Mouse (Mus musculus) kidney, postnatal 4 days (tissue): Measurements from ENCODE around the gene Uroc1.

ENCODE experiments used
- DNase-seq, 2 experiments: peaks; one replicate each; pipeline ENCODE4 v3.0.0; 2021; ENCODE audit warnings: mixed read lengths in 2 of 2

Uroc1 gene

GRCm38 (mm10) chr6:90358142-90358541, 25.1 kb downstream of the Uroc1 start:
- DNase-seq: peak; percentile 24 to 45

GRCm38 (mm10) chr6:90359445-90359844, 26.4 kb downstream of the Uroc1 start:
- DNase-seq: peak; percentile 13 to 42

- DNase-seq: peak; percentile 71 to 78
Observed at GRCm38 (mm10) chr6:90360024-90360781, 27.1 kb downstream of the Uroc1 start.

DNA sequence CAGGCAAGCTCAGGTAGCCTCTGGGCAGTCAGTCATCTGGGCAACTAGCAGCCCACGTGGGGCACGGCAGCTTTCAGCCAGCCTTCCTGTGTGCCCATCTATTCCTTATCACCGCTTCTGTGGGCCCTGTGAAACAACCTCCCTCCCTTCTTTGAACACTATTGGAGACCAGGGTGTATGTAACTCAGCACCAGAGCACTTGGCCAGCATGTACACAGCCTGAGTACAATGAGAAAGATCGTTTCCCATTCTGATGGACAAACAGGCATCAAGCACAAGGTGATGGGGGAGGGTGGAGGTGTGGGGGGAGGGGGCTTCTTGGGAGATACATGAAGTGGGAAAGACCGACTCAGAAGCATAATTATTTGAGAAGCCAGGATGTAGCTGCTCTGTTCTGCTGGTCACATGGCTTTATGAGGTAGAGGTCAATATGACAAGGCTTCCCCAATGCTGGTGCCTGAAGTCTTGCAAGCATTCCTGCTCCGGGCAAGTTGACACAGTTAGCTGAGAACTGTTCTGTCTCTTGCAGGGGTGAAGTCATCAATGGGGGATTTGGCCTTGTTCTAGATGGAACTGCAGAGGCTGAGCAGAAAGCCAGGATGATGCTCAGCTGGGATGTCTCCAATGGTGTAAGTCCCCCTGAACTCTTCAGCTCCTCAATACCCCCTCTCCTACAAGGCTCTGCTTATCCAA, 28.0 kb downstream of the Uroc1 start:
- DNase-seq: no peak

DNA sequence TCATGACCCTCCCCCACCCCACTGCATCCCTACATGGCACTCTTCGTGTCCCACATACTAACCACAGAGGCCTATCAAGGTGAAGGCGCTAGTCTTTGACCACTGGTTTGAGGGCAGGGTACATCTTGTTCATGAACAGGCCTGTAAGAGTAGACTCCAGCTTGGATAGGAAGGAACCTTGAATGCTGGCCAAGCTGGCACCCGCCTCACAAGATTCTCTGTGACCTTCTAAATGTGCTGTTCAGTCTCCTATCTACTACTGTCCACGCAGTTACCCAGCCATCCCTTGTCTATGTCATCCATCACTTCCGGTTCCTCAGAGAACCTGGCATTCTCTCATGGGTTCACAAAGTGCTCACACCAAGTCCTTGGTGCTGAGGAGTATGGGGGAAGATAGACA, 30.2 kb downstream of the Uroc1 start:
- DNase-seq: no peak

DNA sequence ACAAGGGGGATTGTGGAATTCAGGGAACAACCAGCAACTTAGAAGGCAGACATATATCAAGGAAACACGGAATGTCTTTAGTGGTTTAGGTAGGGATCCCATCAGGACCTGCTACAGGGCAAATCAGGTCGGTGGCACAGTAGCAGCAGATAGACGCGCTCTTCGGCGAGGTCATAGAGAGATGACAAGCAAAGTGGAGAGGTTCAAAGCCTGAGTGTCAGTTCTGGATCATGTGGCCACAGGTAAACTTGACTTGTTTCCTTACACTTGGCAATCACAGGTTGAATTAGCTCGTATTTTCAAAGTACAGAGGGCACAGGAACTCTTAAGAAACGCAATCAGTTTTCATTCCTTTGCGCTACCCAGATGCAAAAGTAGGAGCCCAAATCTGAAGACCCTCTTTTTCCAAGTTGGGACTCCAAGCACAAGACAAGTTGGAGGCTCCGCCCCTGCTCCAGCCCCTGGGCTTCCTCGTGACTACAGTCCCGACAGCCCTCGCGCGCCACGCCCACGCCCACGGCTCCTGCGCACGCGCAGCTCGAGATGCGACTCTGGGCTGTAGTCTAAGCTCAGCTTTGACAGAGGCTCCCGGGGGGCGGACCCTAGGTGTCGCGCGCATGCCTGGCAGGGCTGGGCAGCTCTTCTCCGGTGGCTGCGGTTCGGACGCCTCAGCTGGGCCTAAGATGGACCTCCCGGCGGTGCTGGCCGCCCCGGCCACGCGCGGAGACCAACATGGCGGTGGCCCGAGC, 36.1 kb downstream of the Uroc1 start, which contains the start of gene Zxdc:
Zxdc (plus strand) TSS at position 517 of the 749 bp plus-strand sequence.
- peak; percentile 99 to 100 for DNase-seq

- DNase-seq: peak; percentile 50 to 71
Observed at GRCm38 (mm10) chr6:90369725-90370553, 36.9 kb downstream of the Uroc1 start.

DNA sequence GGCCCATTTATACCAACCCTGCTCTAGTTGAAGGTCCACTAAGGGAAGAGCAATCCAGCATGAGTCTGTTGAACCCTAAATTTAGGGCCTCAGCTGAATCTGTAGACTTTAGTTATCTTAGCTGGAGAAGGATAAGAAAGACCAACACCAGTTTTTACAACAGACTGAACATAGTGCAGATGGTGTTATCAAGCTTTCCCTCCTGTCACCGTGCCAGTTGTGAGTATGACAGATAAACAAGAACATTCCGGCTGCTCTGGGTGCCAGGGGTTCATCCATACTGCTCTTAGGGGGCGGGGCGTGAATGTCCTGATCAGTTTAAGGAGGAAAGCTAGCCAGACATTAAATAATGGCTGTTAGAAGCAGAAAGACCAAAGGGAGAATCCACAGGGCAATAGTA, 41.6 kb downstream of the Uroc1 start:
- DNase-seq: peak; percentile 54 to 67

GRCm38 (mm10) chr6:90377708-90378107, 44.6 kb downstream of the Uroc1 start:
- no peak for DNase-seq

GRCm38 (mm10) chr6:90381465-90381864, 48.4 kb downstream of the Uroc1 start:
- DNase-seq: no peak

- DNase-seq: no peak
Observed at GRCm38 (mm10) chr6:90390629-90391028, 57.5 kb downstream of the Uroc1 start.

GRCm38 (mm10) chr6:90393948-90394347, 60.9 kb downstream of the Uroc1 start:
- DNase-seq: no peak

DNA sequence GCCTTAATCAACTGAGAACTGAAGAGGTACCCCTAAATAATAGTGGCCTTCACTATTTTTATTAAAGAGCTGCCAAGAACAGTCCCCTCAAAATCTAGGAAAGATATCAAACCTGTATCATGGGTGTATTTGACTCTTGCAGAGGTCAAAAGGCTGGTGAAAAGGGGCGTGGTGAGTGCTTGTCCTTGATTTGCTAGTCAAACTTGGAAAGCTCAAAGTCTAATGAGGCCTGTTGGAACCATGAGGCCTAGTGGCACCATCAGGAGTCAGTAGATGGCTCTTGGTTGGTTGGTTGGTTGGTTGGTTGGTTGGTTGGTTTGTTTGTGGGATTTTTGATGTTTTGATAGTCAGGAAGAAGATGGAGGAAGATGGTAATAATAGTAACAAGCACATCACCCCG, 62.7 kb downstream of the Uroc1 start:
- no peak for DNase-seq

GRCm38 (mm10) chr6:90397291-90397690, 64.2 kb downstream of the Uroc1 start:
- DNase-seq: no peak

DNA sequence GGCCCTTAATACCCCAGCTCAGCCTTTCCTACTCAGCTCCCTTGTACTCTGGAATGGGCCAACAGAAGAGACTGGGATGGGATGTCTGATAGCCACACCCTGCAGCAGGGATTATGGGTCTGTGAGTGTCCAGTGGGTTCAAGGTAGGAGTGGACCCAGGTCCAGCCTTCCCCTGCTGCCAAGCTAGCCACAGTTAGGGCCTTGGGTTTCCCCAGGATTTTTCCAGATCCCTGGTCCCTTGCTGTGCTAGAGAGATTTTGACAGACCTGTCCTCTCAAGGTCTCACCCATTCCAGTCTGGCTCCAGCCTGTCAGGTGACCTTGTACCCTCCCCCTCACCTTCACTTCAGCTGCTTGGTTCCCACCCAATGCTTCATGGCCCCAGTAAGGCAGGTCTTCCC, 75.5 kb downstream of the Uroc1 start:
- DNase-seq: no peak

DNA sequence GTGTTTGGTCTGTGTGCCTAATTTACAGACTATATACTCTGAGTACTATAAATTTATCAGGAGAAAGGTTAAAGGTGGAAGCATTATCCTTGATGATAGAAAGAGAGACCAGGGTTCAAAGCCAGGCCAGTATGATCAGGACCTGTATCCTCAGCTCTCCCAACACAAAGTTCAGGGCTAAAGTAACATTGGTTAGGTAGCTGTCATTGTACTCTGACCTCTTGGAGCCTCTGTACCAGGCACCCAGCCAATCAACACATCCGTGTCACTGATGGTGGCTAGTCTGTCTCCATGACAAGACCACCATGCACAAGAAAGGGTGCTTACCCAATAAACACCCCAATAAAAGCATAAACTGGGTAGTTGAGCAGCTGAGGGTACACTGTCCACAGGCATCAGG, 77.9 kb downstream of the Uroc1 start:
- no peak for DNase-seq

GRCm38 (mm10) chr6:90411926-90412325, 78.8 kb downstream of the Uroc1 start:
- no peak for DNase-seq
